Mouse (Mus musculus) E14TG2a.4 (cell line): Measurements from ENCODE around the gene Npr1.

Experiments used
- CTCF ChIP-seq: conservative IDR thresholded peaks from 2 replicates; pipeline ENCODE4 v1.5.1; 2014; ENCODE audit warnings: low read length
- NANOG ChIP-seq: IDR thresholded peaks from 2 replicates; pipeline ENCODE4 v1.6.1; 2014; ENCODE audit warnings: borderline replicate concordance, low read length, mixed read lengths
- POU5F1 ChIP-seq: IDR thresholded peaks from 2 replicates; pipeline ENCODE4 v1.6.1; 2014; ENCODE audit warnings: low read length, borderline replicate concordance

DNA sequence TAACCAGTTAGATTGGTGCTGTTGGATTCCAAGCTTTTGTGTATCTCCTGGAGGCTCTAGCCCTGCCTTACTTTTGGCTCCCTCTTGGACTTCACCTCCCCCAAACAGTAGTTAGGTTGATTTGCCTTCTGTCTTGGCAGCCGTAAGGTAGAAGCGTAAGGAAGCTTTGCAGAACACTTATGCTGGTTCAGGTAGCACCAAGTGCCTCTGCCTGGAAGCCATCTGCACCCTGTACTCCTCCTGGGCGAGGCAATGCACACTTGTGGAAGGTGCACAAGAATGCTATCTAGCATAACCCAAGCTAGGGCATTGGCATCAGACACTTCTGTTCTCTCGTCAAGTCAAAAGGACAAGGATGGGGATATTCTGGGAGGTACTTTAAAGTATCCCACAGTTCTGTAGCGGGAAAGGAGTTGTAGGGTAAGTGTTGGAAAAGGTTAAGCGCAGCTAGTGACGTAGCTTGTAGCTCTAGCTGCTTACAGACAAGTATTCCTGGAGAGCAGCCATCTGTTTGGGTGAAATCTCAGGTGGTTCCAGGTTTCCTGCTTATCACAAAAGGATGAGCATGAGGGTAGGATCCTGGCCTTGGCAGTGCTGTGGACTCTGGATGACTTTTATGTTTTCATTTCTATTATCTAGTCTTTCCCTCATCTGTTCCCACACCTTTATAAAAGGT lies 30.3 kb upstream of the Npr1 start:
- TF ChIP-seq CTCF (no peak), POU5F1 (no peak), NANOG (no peak)
